Mouse (Mus musculus): ENCODE measurements around the gene Mfsd2b.

DNA sequence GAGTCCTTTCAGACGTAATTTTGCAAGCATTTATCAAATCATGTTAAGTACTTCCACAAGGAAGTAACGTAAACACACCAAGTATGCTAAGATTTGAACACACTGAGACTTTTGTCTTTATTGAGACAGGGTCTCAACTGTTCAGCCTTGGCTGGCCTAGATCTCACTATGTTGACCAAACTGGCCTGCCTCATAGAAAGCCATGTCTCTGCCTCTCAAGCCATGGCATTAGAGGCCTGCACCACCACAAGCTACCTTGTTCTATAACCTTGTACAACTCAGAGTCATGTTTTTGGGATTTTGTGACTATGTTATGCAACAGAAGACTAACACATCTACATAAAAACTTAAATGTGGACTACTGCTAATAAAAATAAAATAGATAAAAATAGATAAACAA, 7.9 kb upstream of the Mfsd2b start:
- no peak for TF ChIP-seq CEBPB (IDR thresholded peaks at IDR 0.05; ENCODE audit: insufficient read depth, poor library complexity, severe bottlenecking)
- no peak for TF ChIP-seq POLR2AphosphoS2 (IDR thresholded peaks at IDR 0.05; ENCODE audit: insufficient read length, low read depth)
- no peak for TF ChIP-seq POLR2A (IDR thresholded peaks at IDR 0.05; ENCODE audit: insufficient read length, low read depth)
- TF ChIP-seq SRF (IDR thresholded peaks at IDR 0.05; ENCODE audit: control insufficient read depth, insufficient read length, low read depth): no peak
- TF ChIP-seq MYOG (IDR thresholded peaks at IDR 0.05; ENCODE audit: control insufficient read depth in 1 of 3, insufficient read depth in 1 of 3, insufficient read length in 2 of 3, low read depth in 2 of 3): no peak
